Mouse (Mus musculus) lung, postnatal 4 days (tissue): ENCODE measurements around the gene Spock2.
"Not testable (repeated sequence)": the region's sequence is repeated elsewhere in the genome, so short reads cannot be mapped to it uniquely, and the experiment has no call there.

Experiments
- DNase-seq, 2 experiments: peaks; one replicate each; pipeline ENCODE4 v3.0.0; 2021

Gene Spock2

DNA sequence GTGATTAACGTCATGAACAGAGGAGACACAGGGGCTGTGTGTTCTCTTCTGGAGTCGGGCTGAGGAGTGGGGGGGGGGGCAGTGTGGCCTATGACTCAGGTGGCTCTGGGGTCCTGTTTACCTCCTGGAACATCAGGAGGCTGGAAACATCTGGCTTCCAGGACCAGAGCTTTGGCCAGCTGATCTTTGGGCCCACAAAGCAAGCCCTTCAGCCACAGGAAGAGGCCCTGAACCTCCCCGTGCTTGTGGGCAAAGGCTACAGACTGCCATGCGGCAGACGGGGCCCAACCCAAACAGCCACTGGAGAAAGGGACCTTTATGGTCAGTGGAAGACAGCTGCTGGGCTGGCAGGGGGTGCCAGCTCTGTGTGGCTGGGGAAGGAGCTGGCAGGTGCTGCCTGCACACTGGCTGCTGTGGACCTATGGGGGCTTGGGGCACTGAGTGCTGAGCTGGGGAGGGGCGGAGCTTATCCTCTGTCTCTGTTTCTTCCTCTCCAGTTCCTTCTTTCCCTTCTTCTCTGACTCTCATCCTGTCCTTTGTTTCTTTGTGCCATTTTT lies 45.2 kb downstream of the Spock2 start:
- no peak for DNase-seq

DNA sequence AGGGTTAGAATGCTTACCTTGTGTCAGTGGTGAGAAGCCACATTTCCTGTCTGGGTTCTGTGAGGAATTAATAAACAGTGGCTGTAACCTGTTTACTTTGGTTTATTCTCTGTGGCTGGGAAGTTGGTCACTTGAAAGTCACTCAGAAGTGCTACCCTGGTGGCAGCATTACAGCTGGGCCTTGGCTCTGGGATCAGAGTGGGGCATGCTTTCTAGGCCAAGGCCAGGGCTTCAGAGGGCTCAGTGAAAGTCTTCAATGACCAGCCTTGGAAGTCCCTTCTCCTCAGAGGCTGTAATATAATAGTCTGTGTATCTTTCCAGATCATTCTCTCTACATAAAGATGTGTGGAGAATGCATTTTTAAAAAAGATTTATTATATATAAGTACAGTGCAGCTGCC lies 50.0 kb downstream of the Spock2 start:
- no peak for DNase-seq

- DNase-seq, result no peak
Observed at GRCm38 (mm10) chr10:60158144-60158543, 52.1 kb downstream of the Spock2 start.

DNA sequence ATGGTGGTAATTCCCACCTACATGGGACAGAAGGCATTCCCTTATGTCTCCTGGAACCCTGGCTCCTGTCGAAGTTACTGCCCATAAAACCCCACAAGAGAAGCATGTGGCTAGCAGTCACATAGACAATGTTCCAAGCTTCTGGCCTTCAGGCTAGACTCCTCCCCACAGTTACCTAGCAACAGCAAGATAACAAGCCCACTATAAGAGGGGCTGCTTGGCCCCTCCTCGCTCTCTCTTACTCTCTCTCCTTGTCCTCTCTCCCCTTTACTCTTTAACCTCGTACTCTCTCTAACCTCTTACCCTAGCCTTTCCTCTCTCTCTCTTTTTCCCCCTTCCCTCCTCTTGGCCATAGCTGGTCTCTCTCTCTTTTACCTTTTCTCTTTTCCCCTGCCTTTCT lies 55.4 kb downstream of the Spock2 start:
- not testable (repeated sequence) for DNase-seq

DNA sequence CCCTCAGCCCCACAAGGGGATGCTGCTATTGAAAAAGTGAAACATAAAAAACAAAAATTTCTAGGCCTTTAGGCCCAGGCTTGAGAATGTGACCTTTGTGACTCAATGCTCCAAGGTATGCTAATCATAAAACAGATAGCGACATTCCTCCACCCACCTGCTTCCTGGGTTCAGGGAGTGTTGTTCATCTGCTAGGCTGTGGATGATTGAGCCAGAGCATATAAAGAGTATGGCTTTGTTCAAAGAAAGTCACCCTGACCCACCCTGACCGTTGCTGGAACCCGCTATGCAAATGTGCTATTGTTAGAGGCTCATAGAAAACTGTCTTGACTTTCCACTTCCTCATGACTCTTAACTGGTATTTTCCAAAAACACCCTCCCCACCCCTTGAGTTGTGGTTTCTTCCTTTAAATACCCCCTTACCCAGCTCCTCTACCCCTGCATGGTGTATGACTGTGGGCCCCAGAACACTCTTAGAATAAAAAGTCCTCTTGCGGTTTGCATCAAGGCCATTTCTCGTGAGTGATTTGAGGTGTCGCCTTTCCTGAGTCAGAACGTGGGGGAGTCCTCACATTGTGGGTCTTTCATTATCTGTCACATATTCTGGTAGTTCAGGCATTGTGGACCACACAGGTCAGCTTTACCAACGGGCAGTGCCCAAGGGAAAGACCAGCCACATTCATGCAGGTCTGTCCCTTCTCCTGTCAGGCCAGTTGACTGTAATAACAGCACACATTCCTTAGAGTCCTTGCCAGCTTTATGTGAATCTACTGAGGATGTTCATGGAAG lies 56.4 kb downstream of the Spock2 start:
- not testable (repeated sequence) for DNase-seq

DNA sequence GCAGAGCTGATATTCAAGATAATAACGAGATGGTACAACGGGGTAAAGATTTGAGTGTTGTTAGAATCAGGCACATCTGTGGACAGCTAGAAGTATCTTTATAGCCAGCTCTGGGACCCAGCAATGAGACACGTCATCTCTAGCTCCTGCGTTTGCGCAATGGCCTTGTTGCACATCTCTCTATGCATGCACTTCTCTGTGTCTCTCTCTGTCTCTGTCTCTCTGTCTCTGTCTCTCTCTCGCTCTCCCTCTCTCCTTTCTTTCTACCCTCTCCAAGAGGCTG lies 56.9 kb downstream of the Spock2 start:
- no peak for DNase-seq

- no peak for DNase-seq
Observed at GRCm38 (mm10) chr10:60164869-60165268, 58.9 kb downstream of the Spock2 start.

DNA sequence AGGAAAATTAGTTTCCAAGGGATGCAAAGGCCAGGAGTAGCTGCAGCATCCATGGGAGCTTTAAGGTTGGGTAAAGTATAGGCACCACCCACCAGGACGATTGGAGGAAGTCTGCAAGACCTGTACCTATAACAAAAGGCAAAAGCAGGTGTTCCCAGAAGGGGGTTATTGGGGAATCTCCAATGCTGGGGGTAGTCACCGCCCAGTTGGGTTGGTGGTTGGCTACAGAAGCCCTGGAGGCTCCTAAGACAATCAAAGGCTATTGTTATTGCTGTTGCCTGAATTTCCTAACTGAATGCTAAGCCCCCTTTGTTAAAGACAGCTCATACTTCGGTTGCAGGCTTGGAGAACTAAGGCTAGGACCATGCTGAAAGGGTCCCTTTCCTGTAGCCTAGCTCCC lies 60.0 kb downstream of the Spock2 start:
- DNase-seq, result no peak

- DNase-seq, result no peak
Observed at GRCm38 (mm10) chr10:60168306-60168705, 62.3 kb downstream of the Spock2 start.

GRCm38 (mm10) chr10:60168960-60169359 lies 62.9 kb downstream of the Spock2 start:
- no peak for DNase-seq

DNA sequence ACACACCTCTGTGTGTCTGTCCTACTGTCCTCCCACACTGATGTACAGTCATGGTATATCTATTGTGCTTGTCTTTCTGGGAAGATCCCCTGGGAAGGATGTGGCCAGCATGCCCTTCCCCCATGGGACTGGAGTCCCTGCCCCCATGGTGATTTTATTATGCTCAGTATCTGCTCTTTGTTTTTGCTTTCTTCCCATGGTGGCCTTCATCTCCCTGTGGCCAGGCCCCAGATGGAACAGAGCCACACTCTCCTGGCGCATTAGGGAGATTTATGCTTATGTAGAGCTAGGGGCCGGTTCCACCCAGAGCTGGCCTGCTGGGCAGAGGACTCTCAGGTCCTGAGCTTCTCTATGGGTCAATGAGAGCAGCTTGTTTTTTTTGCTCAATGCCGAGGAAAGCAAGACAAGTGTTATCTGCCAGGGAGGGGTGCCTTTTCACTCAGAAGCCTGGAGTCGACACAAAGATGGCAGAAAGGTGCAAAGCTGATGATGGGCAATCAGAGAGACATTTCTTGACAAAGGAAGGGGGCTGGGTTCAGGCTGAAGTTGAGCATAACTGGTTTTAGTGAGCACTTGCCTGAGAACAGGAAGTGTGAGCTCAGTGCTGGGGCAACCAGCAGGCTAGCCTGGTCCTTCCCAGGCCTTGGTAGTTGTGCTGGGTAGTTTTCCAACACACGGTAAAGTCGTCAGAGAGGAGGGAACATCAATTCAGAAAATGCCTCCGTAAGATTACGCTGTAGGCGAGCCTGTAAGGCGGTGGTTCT lies 64.5 kb downstream of the Spock2 start:
- DNase-seq, result no peak

DNA sequence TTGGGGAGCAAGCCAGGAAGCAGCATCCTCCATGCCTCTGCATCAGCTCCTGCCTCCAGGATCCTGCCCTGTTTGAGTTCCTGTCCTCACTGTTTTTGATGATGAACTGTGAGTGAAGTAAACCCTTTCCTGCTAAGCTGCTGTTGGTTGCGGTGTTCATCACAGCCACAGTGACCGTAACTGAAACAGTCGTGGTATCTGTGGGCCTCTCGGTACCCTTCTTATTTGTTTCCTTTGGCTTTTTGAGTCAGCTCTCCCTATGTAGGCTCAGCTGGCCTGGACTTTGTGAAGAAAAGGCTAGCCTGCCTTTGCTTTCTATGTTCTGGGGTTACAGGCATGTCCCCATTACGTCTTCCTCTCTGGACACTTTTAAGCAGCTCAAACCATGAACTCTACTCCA lies 65.3 kb downstream of the Spock2 start:
- no peak for DNase-seq

DNA sequence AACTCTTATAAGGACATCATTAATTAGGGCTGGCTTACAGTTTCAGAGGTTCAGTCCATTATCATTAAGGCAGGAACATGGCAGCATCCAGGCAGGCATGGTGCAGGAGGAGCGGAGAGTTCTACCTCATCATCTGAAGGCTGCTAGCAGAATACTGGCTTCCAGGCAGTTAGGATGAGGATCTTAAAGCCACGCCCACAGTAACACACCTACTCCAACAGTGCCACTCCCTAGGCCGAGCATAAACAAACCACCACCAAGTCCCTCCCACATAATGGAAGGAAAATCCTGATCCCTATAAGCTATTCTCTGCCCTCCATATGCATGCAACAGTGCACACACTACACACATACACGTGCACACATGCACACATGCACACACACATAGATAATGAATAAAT lies 66.3 kb downstream of the Spock2 start:
- DNase-seq, result no peak

- peak; percentile 41 to 64 for DNase-seq
Observed at GRCm38 (mm10) chr10:60173035-60173434, 67.0 kb downstream of the Spock2 start.

- no peak for DNase-seq
Observed at GRCm38 (mm10) chr10:60174506-60174905, 68.5 kb downstream of the Spock2 start.

DNA sequence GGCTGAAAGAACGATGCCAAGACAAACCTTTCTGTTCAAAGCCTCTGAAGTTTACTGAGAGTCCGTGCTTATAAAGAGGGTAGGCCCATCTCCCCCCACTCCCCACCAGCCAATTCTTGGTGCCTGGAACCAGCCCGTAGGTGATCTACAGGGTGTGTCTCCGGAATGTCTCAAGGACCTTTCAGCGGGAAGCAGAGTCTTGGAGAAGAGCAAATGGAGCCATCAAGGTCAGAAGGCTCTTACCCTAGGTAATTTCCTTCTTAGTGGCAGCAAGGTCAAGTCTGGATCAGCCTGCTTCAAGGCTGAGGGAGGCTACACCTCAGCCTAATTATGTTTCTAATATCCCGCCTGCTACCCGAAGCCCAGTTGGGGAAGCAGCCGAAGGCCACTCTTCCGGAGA lies 69.3 kb downstream of the Spock2 start:
- DNase-seq, result not testable (repeated sequence)
